In the genomic region with DNA sequence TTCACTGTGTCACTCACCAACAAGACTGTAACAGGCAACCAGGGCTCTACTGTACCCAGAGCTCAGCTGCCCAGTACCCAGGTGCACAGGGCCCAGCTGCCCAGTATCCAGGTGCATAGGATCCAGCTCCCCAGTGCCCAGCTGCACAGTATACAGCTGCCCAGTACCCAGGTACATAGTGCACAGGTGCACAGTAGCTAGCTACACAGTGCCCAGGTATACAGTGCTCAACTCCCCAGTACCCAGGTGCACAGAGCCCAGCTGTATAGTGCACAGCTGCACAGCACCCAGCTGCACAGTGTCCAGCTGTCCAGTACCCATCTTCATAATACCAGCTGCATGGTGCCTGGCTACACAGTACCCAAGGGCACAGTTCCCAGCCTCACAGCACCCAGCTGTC, we compare ENCODE assay signal across 28 mouse cellular contexts. TPM values are rescaled to one million over a fixed set of nuclear protein-coding genes. Genes with fewer than 3 reads are reported as not detected.
DNase-seq lines count a peak whose midpoint lies in the region; ATAC-seq lines count a peak whose summit lies in the region.
"Had no signal": no experiment of that assay in that cellular context is flagged by ENCODE, and none has a peak within 500 bp of the region (broad histone marks: within the 10 kb centered on the region; RNA-seq: fewer than 3 reads in every experiment).

No protein-coding gene starts in this region.

- no peak for DNase-seq in kidney, postnatal 4 days
- no peak for DNase-seq in gastrocnemius, adult 8-10 months (ENCODE audit: low spot score in 2 of 2)
- DNase-seq: adrenal gland, adult 8-10 months; cerebellum, adult 8-10 months; gastrocnemius, postnatal 14 days; heart, adult 2 months; heart, postnatal 10 days; kidney, postnatal 14 days; thymus, adult 18-20 months had no signal

- H3K9me3 ChIP-seq in forebrain, embryonic 13.5 days (replicated peaks) = 0 out of 2 replicates have a peak, but pooled peaks cover 6% of the 10 kb centered on the region
- peaks cover 3% of the 10 kb centered on the region; the same call in 1 of the 2 replicates for H3K9me3 ChIP-seq in forebrain, embryonic 12.5 days
- no peaks in the 10 kb centered on the region for H3K9me3 ChIP-seq in kidney, embryonic 14.5 days (ENCODE audit: control insufficient read depth, low read length)
- H3K9me3 ChIP-seq in megakaryocyte, embryonic 14.5 days = peaks cover 37% of the 10 kb centered on the region
- no peaks in the 10 kb centered on the region for H3K9me3 ChIP-seq in neural tube, embryonic 15.5 days (replicated peaks)
- H3K9me3 ChIP-seq: hindbrain, embryonic 13.5 days had no signal

- H3K27me3 ChIP-seq in forebrain, embryonic 13.5 days = no peaks in the 10 kb centered on the region
- no peaks in the 10 kb centered on the region for H3K27me3 ChIP-seq in forebrain, embryonic 12.5 days
- no peaks in the 10 kb centered on the region for H3K27me3 ChIP-seq in kidney, embryonic 14.5 days (ENCODE audit: control insufficient read depth, insufficient read depth, low read length)
- peaks cover 3% of the 10 kb centered on the region for H3K27me3 ChIP-seq in megakaryocyte, embryonic 14.5 days (replicated peaks)
- no peaks in the 10 kb centered on the region for H3K27me3 ChIP-seq in neural tube, embryonic 15.5 days (replicated peaks)
- H3K27me3 ChIP-seq: embryonic facial prominence, embryonic 15.5 days; hindbrain, embryonic 13.5 days; neural tube, embryonic 12.5 days; Patski had no signal

- no peak overlapping the region for H3K9ac ChIP-seq in forebrain, embryonic 13.5 days
- H3K9ac ChIP-seq in forebrain, embryonic 12.5 days = no peak overlapping the region
- no peak overlapping the region for H3K9ac ChIP-seq in kidney, embryonic 14.5 days (ENCODE audit: low read depth, low read length)
- no peak overlapping the region for H3K9ac ChIP-seq in neural tube, embryonic 15.5 days (replicated peaks)
- H3K9ac ChIP-seq: embryonic facial prominence, embryonic 15.5 days; hindbrain, embryonic 13.5 days; liver, embryonic 14.5 days; neural tube, embryonic 12.5 days had no signal

- no peak overlapping the region for H3K27ac ChIP-seq in forebrain, embryonic 13.5 days
- H3K27ac ChIP-seq in forebrain, embryonic 12.5 days = no peak overlapping the region
- no peak overlapping the region for H3K27ac ChIP-seq in kidney, embryonic 14.5 days (ENCODE audit: low read depth, low read length)
- no peak overlapping the region for H3K27ac ChIP-seq in neural tube, embryonic 15.5 days (replicated peaks)
- H3K27ac ChIP-seq: embryonic facial prominence, embryonic 15.5 days; heart, adult 2 months; hindbrain, embryonic 13.5 days; liver, embryonic 14.5 days; neural tube, embryonic 12.5 days had no signal

- ATAC-seq in forebrain, embryonic 13.5 days = 0 out of 2 replicates have a peak, but pooled peaks have one; percentile 30
- ATAC-seq in forebrain, embryonic 12.5 days (ENCODE audit: low FRiP score) = no peak
- peak; percentile 35; the same call in 1 of the 2 replicates for ATAC-seq in kidney, embryonic 14.5 days (ENCODE audit: low FRiP score, low TSS enrichment)
- ATAC-seq in megakaryocyte, adult 5-6 weeks (ENCODE audit: poor library complexity, severe bottlenecking) = no peak
- ATAC-seq in neural tube, embryonic 15.5 days (ENCODE audit: low FRiP score) = 0 out of 2 replicates have a peak, but pooled peaks have one; percentile 18
- ATAC-seq: CD4-positive, CD25-positive, alpha-beta regulatory T cell, adult 4 months; intestine, postnatal 0 days; Patski had no signal

- H3K4me2 ChIP-seq in forebrain, embryonic 13.5 days = no peak overlapping the region
- no peak overlapping the region for H3K4me2 ChIP-seq in forebrain, embryonic 12.5 days
- no peak overlapping the region for H3K4me2 ChIP-seq in kidney, embryonic 14.5 days (replicated peaks; ENCODE audit: low read depth, low read length)
- H3K4me2 ChIP-seq in neural tube, embryonic 15.5 days = no peak overlapping the region
- H3K4me2 ChIP-seq: embryonic facial prominence, embryonic 15.5 days; hindbrain, embryonic 13.5 days; neural tube, embryonic 12.5 days had no signal

- H3K36me3 ChIP-seq in forebrain, embryonic 13.5 days (ENCODE audit: poor library complexity, severe bottlenecking) = peaks cover 46% of the 10 kb centered on the region
- H3K36me3 ChIP-seq in forebrain, embryonic 12.5 days (replicated peaks) = peaks cover 34% of the 10 kb centered on the region
- no peaks in the 10 kb centered on the region for H3K36me3 ChIP-seq in kidney, embryonic 14.5 days (ENCODE audit: control insufficient read depth, insufficient read depth, low read length)
- H3K36me3 ChIP-seq in megakaryocyte, embryonic 14.5 days (replicated peaks; ENCODE audit: low read length) = no peaks in the 10 kb centered on the region
- H3K36me3 ChIP-seq in neural tube, embryonic 15.5 days = peaks cover 60% of the 10 kb centered on the region
- H3K36me3 ChIP-seq: embryonic facial prominence, embryonic 15.5 days had no signal

- no peaks in the 10 kb centered on the region for H3K4me1 ChIP-seq in forebrain, embryonic 13.5 days
- H3K4me1 ChIP-seq in forebrain, embryonic 12.5 days = no peaks in the 10 kb centered on the region
- no peaks in the 10 kb centered on the region for H3K4me1 ChIP-seq in kidney, embryonic 14.5 days (ENCODE audit: control insufficient read depth, insufficient read depth, low read length)
- no peaks in the 10 kb centered on the region for H3K4me1 ChIP-seq in megakaryocyte, embryonic 14.5 days
- H3K4me1 ChIP-seq in neural tube, embryonic 15.5 days = no peaks in the 10 kb centered on the region
- H3K4me1 ChIP-seq: embryonic facial prominence, embryonic 15.5 days; hindbrain, embryonic 13.5 days; neural tube, embryonic 12.5 days had no signal

- no peak overlapping the region for H3K4me3 ChIP-seq in forebrain, embryonic 13.5 days
- no peak overlapping the region for H3K4me3 ChIP-seq in forebrain, embryonic 12.5 days (replicated peaks)
- H3K4me3 ChIP-seq in kidney, embryonic 14.5 days (ENCODE audit: low read length) = no peak overlapping the region
- peak overlapping the region; percentile 2 for H3K4me3 ChIP-seq in megakaryocyte, embryonic 14.5 days (replicated peaks)
- H3K4me3 ChIP-seq in neural tube, embryonic 15.5 days (replicated peaks) = no peak overlapping the region
- H3K4me3 ChIP-seq: embryonic facial prominence, embryonic 15.5 days; heart, adult 2 months; hindbrain, embryonic 13.5 days; neural tube, embryonic 12.5 days had no signal

RNA-seq across cellular contexts. Expression of gene Tmem211, which starts 41.5 kb away (rescaled TPM):
- not detected in 2 replicates for polyA plus RNA-seq in forebrain, embryonic 13.5 days (2015; fragmentation: Nextera tagmentation; extraction: Ambion mirVana)
- 0.20 and 0.28 TPM in 2 replicates for polyA plus RNA-seq in forebrain, embryonic 12.5 days (2016; fragmentation: Nextera tagmentation; extraction: Ambion mirVana)
- 0.15 and 0.31 TPM in 2 replicates for polyA plus RNA-seq in kidney, embryonic 14.5 days (2014; fragmentation: Nextera tagmentation; extraction: Ambion mirVana)
- polyA plus RNA-seq in megakaryocyte, embryonic 14.5 days (2012; ENCODE audit: insufficient read depth, low replicate concordance) = not detected in 2 replicates
- total RNA-seq in megakaryocyte, adult 5-6 weeks (2015) = not detected in 2 replicates
- total RNA-seq in megakaryocyte, adult 5-6 weeks (2017) = not detected in 2 replicates
- not detected in 2 replicates for polyA plus RNA-seq in neural tube, embryonic 15.5 days (2015; fragmentation: Nextera tagmentation; extraction: Ambion mirVana)
- total RNA-seq in gastrocnemius, adult 8-10 months (2022) = not detected
- total RNA-seq: adrenal gland, adult 8-10 months; gastrocnemius, postnatal 14 days; heart, adult 2 months; heart, postnatal 10 days; left cerebral cortex, adult 18-20 months; left cerebral cortex, postnatal 36 days; monocyte, adult 5-6 weeks had no signal
- polyA plus RNA-seq: CD4-positive, CD25-positive, alpha-beta regulatory T cell, adult 4 months; frontal cortex, adult 2 months; heart, adult 2 months; hindbrain, embryonic 13.5 days; intestine, postnatal 0 days; liver, embryonic 14.5 days; lung, embryonic 16.5 days; neural tube, embryonic 12.5 days; Patski; small intestine, adult 2 months had no signal

RNA-seq across cellular contexts. Expression of gene Sgsm1, which starts 42.3 kb away (rescaled TPM):
- 9.8 and 11.9 TPM in 2 replicates for polyA plus RNA-seq in forebrain, embryonic 13.5 days (2015; fragmentation: Nextera tagmentation; extraction: Ambion mirVana)
- polyA plus RNA-seq in forebrain, embryonic 12.5 days (2016; fragmentation: Nextera tagmentation; extraction: Ambion mirVana) = 14.3 and 14.8 TPM in 2 replicates
- 3.9 and 5.0 TPM in 2 replicates for polyA plus RNA-seq in kidney, embryonic 14.5 days (2014; fragmentation: Nextera tagmentation; extraction: Ambion mirVana)
- not detected in 2 replicates for polyA plus RNA-seq in megakaryocyte, embryonic 14.5 days (2012; ENCODE audit: insufficient read depth, low replicate concordance)
- not detected in 2 replicates for total RNA-seq in megakaryocyte, adult 5-6 weeks (2015)
- total RNA-seq in megakaryocyte, adult 5-6 weeks (2017) = not detected in 2 replicates
- 16.8 and 20.0 TPM in 2 replicates for polyA plus RNA-seq in neural tube, embryonic 15.5 days (2015; fragmentation: Nextera tagmentation; extraction: Ambion mirVana)
- under 1 TPM; 0.29 to 0.58 (median 0.42) TPM for total RNA-seq in gastrocnemius, adult 8-10 months (2022)
- total RNA-seq: monocyte, adult 5-6 weeks had no signal
- polyA plus RNA-seq: CD4-positive, CD25-positive, alpha-beta regulatory T cell, adult 4 months had no signal

RNA-seq across cellular contexts. Expression of gene 2900026A02Rik, which starts 47.2 kb away (rescaled TPM):
- polyA plus RNA-seq in forebrain, embryonic 13.5 days (2015; fragmentation: Nextera tagmentation; extraction: Ambion mirVana) = 4.3 and 5.1 TPM in 2 replicates
- 4.5 and 6.1 TPM in 2 replicates for polyA plus RNA-seq in forebrain, embryonic 12.5 days (2016; fragmentation: Nextera tagmentation; extraction: Ambion mirVana)
- polyA plus RNA-seq in kidney, embryonic 14.5 days (2014; fragmentation: Nextera tagmentation; extraction: Ambion mirVana) = 3.9 and 5.4 TPM in 2 replicates
- polyA plus RNA-seq in megakaryocyte, embryonic 14.5 days (2012; ENCODE audit: insufficient read depth, low replicate concordance) = 1.5 and 1.7 TPM in 2 replicates
- 0.11 and 0.30 TPM in 2 replicates for total RNA-seq in megakaryocyte, adult 5-6 weeks (2015)
- 0.29 and 0.45 TPM in 2 replicates for total RNA-seq in megakaryocyte, adult 5-6 weeks (2017)
- 3.0 and 5.5 TPM in 2 replicates for polyA plus RNA-seq in neural tube, embryonic 15.5 days (2015; fragmentation: Nextera tagmentation; extraction: Ambion mirVana)
- 10 to 100 TPM; 21.3 to 26.3 (median 23.9) TPM for total RNA-seq in gastrocnemius, adult 8-10 months (2022)

Comparison
In these comparisons a context has a peak if more than half of its experiments do, and no peak if none do; other contexts are left out.
1. ATAC-seq: peak in forebrain, embryonic 13.5 days (single experiment), kidney, embryonic 14.5 days (single experiment) and neural tube, embryonic 15.5 days (single experiment); none in forebrain, embryonic 12.5 days (single experiment) and megakaryocyte, adult 5-6 weeks (single experiment).